Mouse (Mus musculus): ENCODE measurements around the gene Lag3.

Gene Lag3

DNA sequence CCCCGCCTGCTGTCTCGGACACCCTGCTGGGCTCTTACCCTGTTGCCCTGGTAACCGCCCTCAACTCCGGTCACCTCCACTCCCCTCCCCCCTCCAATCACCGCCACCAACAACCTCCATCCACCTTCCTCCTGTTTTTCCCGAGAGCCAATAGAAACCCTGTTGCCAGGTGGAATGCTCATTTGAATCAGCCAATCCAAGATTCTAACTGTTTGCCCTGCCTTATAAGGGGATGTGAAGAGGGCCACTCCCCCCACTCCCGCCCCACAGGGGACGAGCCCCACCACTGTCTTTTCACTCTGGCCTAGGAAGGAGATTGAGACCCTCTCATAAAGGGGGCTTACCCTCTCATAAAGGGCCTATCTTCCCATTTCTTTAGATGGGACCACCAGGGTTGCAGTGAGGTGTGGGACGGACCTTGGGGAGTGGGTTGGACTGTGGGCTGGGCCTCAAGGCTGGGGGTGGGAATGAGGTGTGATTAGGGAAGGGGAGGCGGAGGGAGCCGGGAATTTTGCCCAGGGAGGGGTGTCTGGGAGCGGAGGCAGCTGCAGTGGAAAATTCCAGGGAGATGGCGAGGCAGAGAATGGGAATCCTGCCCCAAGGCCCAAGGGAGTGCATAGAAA lies 8.3 kb upstream of the Lag3 start, which contains the start of gene Ptms:
TSS of gene Ptms (minus strand) at position 409 of the 623 bp plus-strand sequence.
- peak; percentile 99 for DNase-seq (ENCODE audit: low read depth, low spot score)

DNA sequence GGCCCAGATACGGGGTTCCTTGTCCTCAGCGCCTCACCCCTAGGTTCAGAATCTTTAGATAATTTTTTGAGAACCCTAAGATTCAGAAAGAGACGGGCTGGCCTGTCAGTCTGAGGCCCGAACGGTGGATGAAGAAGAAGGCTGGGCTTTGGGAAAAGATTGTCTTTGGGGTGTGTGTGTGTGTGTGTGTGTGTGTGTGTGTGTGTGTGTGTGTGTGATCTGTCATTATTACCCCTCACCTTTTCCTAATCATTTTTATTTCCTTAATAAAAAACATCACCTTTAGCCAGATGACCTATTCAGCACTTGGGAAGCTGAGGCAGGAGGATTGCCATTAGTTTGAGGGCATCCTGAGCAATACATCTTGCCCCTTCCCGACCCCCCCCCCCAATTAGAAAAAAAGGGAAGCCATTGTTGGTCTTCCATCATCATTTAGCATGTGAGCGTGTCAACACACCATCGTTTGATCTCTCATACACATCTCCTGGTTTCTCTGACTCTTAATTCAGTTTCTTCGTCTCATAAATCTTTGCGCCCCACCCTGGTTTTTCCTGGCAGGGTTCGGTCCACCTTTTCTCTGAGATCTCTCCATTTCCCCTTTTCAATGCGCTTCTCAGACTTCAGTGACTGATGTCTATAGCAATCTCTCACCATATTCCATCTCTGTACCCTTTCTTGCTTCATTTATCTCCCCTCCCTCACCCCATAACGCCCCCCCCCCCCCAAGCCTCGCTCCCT lies 7.6 kb upstream of the Lag3 start:
- no peak for DNase-seq (ENCODE audit: low read depth, low spot score)

DNA sequence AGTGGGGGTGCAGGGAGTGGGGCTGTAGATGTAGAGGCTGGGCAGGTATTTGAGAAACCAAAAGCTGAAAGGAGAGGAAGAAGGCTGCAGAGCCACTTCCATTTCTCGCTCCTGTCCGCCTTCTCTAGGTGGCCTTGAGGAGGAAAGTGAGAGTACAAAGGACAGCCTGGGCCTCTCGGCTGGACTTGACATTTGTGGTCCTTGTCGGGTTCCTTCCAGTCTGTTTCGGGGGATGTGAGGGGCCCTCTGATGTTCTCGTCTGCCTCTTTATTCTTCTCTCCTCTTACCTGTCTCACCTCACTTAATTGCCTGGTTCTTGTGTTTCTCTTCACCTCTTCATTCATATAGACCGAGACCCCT lies 6.8 kb upstream of the Lag3 start:
- no peak for DNase-seq (ENCODE audit: low read depth, low spot score)

DNA sequence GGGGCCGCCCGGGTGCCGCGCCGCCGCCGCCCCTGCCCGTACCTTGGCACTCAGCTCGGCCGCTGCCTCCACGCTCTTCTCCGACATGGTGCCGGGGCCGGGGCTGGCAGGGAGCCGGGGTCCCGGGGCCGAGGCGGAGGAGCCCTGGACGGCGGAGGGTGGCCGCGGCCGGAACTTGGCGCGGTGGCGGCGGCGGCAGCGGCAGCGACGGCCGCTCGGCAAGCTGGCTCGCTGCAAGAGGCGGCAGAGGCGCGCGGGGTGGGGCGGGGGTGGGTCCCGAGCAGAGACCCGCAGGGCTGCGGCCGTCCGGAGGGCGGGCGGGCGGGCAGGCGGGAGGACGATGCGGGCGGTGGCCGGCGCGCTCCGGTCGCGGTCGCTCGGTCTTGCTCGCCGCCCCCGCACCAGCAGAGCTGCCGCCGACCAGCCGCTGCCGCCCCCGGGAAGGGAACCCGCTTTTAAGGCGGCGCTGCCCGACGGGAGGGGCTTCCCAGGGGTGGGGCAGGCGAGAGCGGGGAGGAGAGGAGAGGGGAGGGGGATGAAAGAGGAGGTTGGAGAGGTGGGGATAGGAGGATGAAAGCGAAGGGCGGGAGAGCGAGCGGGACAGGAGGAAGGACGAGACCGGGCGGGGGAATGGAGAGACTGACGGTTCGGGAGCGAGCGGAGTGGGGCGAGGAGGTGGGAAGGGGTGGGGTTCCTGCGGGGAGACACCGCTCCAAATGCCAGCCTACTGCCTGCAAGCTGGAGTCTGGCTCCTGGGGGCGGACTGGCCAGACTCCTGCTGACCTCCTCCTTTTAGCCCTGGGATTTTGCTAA lies 6.2 kb upstream of the Lag3 start:
- peak; percentile 96 for DNase-seq (ENCODE audit: low read depth, low spot score)

DNA sequence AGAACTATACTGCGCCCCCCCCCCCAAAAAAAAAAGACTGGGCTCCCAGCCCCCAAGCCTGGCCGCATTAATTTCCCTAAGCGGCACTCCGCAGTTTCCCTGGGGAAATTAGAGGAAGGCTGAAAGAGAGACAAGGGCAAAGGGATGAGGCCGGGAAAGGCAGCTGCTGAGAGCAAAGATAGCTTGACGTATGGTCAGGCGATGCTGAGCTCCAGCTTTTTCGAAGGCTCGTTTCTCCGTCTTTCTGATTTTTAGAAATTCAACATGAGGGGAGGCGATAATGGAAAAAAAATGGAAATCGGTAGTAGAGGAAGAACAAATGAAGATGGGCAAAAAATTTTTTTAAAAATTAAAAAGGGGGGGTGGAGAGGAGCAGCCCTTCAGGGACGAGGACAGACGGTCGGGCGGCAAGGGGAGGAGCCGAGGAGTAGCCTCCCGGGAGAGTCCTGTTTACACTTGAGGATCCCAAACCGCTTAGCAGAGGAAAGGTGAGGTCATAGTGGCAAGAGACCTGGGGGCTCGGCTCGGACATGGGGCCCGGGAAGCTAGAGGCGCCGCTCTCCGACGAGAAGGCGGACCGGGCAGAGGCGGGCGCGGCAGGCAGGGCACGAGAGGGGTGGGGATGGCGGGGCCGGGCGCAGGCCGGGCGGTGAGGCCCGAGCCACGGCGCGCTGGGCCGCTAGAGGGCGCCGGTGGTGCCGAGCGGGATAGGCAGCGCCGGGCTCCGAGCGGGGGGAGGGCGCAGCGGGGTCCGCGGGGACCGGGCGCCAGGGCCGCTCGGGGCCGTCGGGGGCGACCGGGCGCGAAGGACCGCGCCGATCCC lies 5.4 kb upstream of the Lag3 start:
- DNase-seq (ENCODE audit: low read depth, low spot score): peak; percentile 86

DNA sequence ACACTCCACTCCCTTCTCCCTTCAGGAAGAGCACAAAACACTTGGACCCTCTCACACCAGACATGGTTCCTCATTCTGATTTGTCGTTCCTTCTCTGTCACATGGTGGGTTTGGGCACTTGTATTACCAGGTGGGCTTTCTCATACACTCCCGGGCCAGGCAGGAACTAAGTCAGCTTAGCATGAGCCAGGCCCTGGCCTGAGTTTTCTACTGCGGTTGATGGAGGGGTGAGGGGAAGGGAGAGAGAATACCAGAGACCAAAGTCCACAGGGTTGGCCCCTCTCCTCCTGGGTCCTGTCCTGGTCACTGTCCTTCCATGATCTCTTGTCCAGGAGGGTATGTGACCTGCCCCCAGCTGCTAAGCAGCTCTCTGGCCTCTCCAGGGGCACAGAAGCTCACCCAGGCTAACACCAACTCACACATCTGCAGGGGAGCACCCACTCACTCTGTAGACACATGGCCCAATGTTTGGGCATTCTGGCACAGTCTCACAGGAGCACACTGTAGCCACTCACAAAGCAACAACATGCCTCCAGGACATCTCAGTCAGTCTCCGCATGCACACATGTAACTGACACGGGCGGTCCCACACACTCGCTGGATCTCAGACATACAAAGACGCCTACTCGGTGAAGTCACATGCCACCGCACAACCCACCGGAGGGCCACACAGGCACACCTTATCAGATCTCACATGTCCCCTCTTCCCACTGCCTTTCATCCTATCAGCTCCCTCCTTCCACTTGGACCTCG lies 4.6 kb upstream of the Lag3 start:
- DNase-seq (ENCODE audit: low read depth, low spot score): no peak

DNA sequence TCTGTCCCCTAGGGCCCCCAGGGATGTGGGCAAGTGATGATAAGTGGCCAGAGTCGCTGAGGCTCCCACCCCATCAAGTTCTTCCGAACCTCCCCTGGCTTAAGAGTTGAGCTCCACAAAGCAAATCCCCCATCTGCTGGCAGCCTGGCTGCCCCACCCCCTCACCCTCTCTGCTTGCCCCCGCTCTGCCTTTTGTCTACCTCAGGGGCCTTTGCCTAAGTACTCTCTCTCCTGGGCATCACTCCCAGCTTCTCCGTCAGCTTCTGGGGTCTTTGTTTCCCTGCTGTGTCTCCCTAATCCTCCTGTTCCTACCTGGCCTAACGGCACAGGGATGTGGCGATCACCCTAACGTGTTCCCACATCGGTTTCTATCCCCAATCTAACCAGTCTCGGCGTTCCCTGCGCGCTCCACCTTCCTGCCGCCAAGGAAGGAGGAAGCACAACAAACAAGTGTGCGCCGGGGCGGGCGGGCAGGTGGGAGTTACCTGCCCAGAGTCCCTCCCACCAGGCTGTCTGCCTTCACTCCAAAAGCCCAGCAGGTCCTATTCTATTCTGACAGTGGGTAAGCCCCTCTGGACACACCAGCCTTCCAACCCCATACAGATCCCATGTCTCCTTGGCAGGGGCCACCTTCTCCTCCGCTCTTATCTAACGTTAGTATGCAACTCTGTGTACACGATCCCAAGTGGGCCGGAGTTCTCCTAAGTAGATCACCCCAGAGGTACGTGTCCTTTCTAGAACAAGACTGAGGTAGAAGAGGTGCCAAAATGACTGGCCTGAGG lies 3.8 kb upstream of the Lag3 start:
- DNase-seq (ENCODE audit: low read depth, low spot score): peak; percentile 72

DNA sequence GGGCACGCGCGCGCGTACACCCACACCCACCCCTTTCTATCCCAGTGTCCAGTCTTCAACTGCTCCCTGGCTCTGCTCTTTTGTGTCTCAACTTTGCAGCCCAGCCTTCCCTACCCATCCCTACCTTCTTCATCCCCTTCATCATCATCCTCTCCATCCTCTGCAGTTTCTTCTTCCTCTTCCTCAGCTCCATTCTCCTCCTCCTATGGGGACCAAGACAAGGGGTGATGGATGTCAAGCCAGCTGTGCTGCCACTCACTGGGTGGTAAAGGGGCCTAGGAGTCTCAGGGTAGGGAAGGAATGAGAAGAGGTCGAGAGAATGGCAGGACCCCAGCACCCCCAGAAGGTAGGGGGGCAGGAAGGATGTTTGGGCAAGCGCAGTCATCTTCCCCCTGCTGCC lies 3.0 kb upstream of the Lag3 start:
- DNase-seq (ENCODE audit: low read depth, low spot score): no peak

DNA sequence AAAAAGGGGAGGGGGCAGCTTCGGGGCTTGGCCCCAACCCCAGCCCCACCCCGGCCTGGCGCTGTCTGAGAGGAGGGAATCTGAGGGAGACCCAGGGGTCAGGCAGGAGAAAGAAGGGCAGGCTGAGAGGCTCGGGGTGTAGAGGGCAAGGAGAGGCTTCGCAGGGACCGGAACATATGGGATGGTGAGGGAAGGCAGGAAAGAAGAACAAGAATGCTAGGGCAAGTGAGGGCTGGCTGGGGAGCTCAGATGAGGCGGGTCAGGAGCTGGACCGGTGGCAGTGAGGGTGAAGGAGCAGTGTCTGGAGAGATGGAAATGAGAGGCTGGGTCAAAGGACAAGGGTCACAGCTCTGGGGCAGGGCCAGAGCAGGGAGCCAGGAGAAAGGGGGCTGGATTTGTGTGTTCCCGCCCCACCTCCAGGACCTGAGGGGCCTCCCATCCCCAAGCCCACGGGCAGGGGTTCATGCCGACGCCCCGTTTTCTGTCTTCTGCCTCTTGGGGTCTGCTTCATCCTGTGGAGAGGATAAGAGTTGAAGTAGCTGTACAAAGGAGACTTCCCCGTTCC lies 2.3 kb upstream of the Lag3 start:
- no peak for DNase-seq (ENCODE audit: low read depth, low spot score)

DNA sequence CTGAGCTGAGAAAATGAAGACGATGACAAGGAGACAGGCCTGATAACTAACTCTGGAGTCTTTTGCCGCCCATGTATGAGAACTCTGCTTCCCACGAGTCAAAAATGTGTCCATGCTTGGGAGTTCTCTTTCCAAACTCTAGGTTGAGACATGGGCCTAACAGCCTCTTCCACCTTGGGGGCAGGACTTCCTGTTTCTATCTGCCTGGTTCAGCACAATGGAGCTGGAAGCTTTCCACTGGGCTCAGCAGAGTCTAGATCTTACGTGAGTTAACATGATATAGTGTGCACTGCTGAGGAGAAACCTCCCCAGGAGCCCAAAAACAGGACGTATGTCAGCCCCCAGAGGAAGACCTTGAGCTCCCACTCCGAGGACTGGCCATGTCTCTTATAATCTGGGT lies 1.7 kb upstream of the Lag3 start:
- no peak for DNase-seq (ENCODE audit: low read depth, low spot score)

DNA sequence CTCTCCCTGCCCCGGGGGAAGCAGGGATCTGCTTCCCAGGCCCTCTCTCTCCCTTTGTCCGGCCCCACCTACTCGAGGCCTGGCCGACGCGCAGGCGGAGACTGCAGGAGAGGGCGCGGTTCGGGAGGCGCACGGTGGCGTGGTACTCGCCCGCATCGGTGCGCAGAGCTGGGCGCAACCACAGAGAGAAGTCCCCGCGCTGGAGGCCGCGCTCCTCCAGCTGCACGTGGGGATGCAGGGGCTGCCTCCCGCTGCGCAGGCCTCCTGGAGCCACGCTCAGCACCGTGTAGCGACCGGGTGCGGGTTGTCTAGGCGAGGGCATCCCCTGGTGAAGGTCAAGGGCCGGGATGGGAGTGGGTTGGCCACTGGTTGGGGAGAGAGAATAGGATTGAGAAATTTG lies 1.5 kb downstream of the Lag3 start:
- DNase-seq (ENCODE audit: low read depth, low spot score): peak; percentile 84

DNA sequence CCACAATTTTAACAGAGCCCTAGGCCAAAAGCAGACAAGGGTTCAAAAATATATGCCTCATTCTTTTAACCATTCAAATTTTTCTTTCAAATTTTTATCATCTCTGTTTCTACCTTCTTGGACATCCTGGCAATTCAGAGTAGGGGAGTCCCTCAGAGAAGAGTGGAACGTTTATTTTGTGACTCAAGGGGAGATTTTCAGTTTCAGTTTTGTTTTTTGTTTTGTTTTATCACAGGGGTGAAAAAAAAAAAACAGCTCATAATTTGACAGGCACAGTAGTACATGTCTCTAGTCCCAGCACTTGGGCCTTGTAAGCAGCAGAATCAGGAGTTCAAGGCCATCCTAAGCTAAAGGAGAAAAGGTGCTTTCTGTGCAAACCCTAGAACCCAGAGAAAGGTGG lies 3.7 kb downstream of the Lag3 start:
- no peak for DNase-seq (ENCODE audit: low read depth, low spot score)

DNA sequence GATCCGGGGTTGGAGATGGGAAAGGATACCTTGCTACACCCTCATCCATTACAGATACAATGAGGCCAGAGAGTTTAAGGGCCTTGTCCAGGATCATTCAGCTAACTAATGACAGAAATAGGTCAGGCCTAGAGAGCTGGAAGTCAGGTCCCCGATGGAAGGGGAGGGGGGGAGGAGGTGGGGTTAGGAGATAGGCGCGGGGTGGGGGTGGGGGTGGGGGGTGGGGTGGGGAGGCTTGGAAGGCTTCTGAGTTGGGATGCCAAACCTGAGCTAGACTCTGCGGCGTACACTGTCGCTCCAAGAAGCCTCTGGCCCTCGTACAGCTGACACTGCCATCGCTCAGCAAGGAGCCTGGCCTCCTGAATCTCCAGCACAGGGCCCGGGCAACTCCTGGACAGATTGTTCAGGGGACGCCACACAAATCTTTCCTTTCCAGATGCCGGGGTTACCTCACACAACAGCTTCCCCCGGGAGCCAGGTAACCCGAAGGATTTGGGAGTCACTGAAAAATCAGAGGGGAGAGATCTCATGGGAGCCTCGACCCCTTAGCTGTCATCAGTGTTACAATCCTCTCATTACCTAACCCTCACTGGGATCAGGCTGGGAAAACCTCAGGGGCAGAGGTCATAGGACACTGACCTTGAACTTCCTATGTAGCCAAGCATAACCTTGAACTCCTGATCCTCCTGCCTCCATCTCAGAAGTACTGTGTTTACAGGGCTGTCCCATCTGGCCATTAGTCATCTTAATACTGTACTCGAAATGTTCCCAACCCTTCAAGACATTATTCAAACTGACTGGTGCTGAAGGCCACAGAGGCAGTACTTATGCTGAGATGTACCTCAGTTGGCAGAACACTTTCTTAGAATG lies 6.3 kb downstream of the Lag3 start:
- DNase-seq (ENCODE audit: low read depth, low spot score): no peak

DNA sequence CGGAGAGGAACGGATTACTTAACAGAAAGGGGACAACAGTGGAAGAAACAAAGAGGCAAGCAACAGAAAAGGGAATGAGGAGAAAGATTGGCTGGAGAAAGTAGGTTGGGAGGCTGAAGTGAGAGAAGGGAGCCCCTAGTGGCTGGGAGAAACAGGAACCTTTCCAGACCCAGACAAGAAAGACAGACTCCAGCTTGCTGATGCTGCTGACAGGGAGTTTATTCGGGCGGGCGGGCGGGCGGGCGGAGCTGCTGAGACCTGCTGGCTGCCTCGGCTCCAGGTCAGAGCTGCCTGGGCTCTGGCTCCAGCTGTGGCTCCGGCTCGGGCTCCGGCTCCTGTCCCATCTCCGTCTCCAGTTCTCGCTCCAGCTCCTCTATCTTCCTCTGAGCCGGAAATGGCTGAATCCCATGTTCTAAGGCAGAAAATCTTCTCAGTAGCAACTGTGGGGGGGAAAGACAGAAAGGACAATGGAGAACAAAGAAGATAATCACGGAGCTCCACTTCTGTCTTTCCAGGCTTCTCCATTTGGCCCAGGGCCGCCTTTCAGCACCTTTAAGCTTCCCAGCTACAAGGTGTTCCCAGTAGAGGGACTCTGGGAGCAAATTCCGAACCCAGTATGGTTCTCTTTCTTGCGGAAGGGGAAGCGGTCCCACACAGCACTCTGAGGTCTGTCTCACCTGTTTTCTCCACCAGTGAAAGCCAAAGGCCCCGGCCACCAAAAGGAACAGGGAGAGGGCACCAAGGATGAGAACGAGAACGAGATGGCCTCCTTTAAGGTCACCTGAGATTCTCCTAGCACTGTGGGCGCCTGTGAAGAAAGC lies 7.1 kb downstream of the Lag3 start:
- peak; percentile 90 for DNase-seq (ENCODE audit: low read depth, low spot score)

DNA sequence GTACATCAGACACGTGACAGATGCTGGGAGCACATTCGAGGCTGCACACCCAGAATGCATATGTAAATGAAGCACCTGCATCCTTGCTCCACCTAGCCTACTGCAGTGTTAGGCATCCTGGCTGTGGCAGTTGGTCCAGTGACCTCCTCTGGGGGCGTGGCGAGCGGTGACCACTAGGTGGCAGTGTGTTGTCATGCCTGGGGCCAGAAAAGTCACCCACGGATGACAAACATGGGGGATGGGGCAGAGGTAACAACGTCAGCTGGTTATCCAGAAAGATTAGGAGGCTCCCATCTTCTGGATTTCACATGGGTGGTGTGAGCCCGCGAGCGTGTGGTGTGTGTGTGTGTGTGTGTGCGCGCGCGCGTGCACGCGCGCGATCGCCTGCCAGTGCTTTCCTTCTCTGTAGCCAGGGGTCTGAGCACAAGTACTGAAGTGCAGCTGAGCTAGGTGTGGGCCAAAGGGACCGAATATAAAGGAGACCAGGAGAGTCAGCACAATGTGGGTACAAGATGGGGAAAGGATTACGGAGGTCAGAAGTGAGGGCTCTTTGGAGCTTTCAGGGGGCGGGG lies 7.8 kb downstream of the Lag3 start:
- peak; percentile 96 for DNase-seq (ENCODE audit: low read depth, low spot score)

DNA sequence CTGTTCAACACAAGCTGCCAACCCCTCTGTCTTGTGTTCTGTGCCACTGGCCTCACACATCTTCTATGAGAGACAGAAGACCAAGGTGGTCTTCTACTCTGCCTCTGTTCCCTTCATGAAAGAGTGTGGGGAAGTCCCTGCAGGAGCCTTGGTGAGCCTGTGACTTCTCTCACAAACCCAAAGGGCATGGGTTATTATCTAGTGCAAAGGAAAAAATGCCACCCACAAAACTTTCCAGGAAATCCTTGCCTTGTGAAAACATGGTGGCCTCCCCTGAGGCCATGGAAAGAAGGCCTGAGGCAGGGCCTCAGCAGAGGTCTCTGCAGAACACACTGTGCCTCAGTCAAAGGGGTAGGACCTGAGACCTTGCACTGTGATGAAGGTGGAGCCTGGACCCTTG lies 9.7 kb downstream of the Lag3 start:
- no peak for DNase-seq (ENCODE audit: low read depth, low spot score)

DNA sequence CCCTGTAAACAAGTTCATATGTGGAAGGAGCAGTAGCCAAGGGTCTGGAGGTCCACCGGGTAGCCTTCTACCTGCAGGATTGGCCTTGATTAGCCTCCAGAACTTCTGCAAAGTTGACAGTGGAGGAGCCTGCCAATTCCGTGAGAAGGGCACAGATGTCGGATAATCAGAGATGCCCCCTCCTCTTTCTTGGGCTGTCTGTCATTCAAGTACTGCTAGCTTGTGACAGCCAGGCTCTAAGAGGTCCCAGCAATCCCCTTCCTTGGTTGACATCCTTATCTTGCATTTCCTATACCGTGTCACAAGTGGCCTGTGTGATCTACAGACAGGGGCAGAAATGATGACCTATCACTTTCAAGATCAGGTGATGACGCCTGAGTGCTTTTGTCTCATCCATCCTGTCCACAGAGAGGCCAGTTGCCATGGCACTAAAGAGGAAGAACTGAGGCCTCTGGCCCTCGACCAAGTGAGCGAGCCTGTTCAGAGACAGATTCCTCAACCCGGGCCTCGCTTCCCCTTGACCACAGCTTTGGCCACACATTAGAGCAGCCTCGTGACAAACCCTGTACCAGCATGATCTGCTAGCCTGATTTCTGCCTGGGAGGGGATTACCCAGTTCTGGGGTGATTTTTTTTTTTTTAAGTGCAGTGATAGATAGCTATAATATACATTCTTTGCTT lies 10.6 kb downstream of the Lag3 start:
- DNase-seq (ENCODE audit: low read depth, low spot score): no peak

All from ZHBTc4 (cell line).